Mouse (Mus musculus) 3T3-L1 (cell line): ENCODE results near the gene P2ry13.

ENCODE experiments used
- DNase-seq: peaks from one replicate; pipeline ENCODE4 v3.0.0-alpha.2; 2015; ENCODE audit warnings: low read depth, low spot score

P2ry13 gene

DNA sequence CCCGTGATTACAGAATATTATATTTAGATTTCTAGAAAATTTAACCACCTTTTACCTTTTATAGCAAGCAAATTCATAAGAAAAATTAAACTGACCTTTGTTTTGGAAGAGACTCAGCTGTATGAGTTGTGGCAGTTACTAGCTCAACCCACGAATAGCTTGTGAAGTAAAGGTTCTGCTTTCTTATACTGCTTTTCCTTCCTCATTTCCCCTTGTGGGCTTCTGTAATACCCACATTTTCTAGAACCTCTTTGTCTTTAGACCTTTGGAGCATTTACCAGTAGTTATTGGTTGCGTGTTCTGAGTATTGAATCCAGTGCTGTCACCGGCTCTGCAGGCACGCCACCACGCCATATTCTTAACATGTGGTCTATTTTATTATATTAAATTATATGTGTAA lies at the start of gene P2ry13:
Gene P2ry13, minus strand, starts transcription at position 156 of the 400 bp plus-strand sequence.
- DNase-seq: no peak

DNA sequence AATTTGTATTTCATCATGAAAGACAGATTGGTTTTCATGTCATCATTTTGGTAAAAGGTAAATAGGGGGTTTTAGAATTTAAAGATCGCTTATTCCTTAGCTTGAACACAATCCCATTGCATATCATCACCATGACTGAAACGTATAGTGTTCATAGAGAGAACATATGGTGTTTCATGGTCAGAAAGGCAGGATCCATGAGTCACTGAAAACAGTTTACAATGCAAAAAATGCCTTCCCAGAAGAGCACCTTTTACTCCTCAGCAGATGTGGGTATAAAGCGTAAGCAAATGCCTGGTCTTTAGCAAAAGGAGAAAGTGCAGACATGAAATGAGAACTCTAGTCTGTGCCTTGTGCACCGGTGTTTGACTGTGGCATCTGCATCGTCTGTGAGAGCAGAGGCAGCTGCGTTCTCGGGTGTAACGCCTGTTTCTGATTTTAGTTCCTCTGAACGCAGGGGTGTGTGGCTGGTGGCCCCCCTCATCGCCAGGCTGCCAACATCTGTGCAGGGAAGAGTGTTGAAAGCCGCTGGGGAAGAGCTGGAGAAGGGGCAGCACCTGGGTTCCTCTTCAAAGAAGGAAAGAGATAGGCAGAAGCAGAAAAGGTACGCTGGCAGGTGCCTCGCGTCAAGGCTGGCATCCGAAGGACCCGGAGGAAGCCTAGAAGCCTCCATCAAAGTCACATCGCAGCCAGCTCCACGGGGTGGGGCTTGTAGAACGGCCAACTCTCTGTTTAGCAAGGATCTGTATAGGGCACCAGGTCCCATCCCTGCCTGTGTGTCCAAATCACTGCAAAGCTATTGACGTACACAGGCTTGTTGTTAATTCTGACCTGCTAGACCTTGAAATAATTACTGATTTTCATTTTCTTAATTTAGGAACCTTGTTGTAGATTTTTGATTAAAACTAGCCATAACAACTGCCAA lies 47.3 kb upstream of the P2ry13 start:
- peak; percentile 27 for DNase-seq

DNA sequence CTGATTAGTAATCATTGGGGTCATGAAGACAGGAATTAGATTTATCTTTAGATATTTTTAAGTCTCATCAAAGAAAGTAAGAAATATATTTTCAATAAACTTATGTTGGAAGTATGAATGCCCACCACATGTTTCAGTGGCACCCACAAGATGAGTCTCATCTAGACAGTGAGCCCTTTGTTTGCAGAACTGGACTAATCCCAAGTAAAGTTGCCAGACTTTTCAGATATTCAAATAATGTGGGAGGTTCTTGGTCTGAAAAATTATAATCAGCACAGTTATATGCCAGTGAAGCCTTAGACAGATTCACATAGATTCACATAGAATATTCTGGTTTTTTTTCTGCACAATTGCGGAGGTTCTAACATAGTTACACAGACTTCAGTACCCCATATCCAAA lies 39.8 kb upstream of the P2ry13 start:
- peak; percentile 28 for DNase-seq

DNA sequence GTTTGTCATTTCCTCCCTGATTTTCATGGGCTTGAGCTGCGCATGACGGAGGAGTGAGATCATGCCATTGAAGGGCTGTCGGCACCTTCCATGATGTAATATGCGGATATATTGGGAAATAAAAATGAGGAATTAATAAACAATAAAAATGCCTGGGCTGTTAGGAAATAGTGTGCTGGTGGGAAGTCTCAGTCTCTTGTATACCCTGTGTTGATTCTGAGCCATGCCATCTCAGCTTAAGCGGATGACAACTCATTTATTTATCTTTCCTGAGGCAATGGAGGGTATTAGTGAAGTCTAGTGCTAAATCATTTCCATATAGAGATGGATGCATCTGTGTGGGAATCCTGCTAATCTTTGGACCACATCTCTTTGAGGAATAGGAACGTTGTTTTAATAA lies 37.3 kb upstream of the P2ry13 start:
- DNase-seq: peak; percentile 23

DNA sequence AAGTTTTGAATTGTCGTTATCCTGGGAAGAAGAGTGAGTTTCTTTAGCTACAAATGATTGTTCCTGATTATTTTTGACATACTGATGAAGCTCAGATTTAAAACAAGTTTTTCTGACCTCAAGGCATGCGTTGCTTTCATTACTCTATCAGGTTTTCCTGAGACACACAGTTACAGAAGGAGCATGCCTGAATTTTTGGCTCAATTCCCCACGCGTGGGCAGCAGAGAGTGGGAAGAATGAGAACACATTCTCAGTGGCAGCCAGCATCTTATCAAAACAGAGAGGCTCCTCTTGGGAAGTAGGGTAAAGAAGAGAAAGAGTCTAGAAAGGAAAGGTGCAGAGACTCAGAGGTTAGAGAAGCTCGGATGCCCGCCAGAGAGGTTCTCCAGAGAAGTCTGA lies 32.7 kb upstream of the P2ry13 start:
- peak; percentile 53 for DNase-seq

DNA sequence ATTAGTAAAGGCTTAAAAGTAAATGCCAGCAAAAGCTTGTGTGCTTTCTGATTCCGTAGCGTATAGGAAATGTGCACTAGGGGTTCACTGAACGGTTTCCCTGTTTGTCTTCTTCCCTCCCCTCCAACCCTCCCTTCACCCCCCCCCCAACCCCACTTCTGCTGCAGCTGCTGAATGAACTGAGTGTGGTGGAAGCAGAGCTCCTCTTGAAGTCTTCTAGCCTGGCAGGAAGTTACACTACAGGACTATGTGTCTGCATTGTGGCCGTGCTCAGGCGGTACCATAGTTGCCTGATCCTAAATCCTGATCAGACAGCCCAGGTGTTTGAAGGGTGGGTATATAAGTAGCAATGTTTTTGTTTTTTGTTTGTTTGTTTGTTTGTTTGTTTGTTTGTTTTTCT lies 24.2 kb upstream of the P2ry13 start:
- DNase-seq: no peak

DNA sequence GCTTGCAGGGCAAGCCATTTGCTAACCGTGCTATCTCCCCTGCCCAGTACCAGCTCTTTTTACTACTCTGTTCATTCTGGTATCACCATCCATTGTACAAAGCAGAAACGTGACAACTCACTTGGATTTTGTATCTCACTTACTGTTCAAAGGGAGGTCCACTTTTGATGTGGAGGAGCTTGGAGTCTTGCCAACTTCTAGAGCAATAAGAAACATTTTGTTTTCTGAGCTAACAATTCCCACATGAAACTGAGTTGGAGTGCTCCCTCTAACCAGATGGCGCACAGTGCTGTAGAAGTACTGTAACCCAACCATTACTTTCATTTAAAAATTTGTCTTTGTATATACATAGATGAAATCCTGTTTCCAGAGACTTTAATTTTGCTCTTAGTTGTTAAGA lies 20.2 kb upstream of the P2ry13 start:
- DNase-seq: no peak

DNA sequence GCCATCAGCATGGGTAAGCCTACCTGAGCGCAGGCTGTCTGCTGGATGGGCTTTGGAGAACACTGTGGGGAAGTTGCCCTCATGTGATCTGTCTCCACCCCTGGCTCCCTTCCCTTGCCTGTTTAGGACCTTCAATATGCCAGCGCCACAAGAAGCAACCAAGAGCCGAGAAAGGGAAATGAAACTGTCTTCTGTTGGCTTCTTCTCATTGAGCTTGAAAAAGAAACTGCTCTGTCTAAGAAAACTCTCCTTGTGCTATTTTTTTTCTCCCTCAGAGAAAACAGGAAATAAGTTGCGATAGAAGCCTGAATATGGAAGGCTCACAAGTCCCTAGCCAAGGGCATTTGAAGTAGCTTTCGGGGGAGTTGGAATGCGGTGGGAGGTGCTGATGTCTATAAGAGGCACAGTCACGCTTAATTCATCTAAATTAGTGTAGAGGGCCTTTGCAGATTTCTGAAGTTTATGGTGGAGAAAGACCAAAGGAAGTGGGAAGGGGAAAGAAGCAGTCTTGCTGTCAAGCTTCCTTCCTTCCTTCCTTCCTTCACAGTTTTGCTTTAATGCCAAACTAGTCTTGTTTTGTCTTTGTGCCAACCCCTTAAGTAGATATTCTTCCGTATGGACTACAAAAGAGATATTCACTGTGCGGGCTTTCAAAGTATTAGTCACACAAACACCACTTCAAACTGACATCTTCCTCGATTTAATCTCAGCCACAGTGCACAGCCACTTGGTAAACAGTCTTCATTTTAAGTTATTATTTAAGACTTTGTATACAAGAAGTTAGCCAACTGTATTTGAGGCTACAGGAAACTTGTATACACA lies 18.3 kb upstream of the P2ry13 start:
- peak; percentile 19 for DNase-seq

DNA sequence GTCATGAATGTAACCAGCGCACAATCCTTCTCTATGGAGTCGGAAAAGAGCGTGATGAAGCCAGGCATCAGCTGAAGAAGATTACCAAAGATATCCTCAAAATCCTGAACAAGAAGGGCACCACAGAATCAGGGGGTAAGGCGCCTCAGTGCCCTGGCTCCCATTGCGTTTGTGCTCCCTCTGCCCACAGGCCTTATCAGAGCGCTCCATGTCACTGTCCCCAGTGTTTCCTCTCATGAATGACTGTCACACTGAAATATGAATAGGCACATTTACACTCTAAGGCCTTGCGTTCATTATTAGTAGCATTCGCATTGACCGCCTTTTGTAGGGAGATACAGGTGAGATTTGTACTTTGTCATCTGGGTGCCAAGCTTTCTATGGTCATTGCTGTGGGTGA lies 17.0 kb upstream of the P2ry13 start:
- no peak for DNase-seq

DNA sequence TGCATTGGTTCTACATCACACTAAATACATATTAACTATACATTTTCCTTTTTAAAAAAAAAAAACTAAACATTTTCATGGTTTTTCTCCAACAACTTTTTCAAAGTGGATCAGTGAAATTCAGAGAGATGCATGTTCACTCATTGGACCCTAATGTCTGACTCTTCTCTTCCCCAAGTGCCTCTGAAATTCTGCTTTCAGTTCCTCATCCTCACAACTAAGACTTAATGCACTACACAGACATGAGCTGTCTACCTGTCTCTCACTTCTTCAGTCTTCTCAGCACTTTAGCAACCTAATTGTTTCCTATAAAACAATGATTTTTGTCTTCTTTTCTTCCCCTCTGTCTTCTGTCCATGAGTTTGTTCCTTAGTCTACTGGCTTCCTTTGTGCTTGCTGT lies 14.7 kb upstream of the P2ry13 start:
- DNase-seq: no peak

DNA sequence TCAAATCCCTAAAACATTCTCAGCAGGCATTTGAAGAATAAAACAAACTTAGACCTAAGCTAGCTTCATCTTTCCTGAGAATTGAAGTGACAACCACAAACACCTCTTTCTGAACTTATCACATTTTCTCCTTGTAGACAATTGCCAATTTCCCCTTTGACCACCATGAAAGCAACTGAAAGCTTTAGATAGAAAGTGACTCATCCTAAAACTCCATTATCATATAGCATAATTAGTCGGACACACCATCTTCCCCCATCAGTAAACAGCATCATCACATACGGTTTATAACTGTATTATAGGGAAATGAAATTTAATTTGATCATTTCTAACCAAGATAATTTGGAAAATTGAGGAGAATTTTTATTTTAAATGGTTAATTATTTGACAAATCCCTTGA lies 11.6 kb upstream of the P2ry13 start:
- no peak for DNase-seq

DNA sequence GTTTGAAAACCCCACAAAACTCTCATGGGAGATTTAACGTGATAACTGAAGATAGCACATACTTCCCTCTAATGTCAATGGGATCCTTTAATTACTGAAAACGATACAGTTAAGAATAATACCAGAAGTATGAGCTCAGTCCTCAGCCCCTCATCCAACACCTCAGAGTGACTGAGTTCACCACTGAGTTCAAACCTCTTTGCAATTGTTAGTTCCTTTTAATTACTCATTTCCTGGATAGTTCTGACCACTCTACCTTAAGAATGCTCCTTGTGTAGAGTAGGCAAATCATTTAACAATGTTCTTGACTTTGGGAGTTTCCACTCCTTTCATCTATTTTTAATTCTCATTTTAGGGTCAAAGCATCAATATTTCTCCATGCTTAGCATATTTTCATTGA lies 8.6 kb upstream of the P2ry13 start:
- DNase-seq: no peak

DNA sequence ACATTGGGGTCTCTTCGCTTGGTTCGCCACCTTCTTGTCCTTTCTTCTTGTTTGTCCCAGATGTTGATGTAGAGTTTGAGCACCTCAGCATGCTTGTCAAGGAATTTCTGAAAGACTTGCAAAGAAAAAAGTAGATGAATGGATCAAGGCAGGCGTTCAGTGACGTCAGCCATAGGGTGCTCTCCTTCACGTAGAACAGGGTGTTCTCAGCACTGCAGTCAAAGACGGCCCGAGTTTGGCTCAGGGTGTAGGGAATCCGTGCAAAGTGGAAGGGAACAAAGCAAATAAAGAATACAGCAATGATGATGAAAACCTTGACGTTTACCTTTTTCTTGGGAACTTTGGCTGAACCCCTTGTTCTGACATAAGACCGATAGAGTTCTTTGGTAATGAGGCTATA lies 6.5 kb upstream of the P2ry13 start:
- no peak for DNase-seq

DNA sequence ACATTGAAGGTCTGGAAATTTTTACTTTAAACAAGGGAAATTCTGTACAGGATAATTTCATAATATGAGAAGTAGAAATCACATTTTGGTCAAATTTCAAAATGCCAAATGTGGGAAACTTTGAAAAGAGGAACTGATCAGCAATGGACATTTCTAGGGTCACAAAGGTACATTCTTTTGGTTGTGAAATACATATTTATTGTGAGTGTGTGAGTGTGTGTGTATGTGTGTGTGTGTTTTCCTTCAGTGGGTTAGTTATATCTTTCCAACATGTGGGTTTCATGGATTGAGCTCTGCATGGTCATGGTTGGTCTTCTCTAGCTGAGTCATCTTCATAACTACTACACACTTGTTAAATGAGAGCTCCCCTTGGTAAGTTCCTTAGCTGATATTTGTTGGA lies 1.7 kb upstream of the P2ry13 start:
- DNase-seq: no peak

DNA sequence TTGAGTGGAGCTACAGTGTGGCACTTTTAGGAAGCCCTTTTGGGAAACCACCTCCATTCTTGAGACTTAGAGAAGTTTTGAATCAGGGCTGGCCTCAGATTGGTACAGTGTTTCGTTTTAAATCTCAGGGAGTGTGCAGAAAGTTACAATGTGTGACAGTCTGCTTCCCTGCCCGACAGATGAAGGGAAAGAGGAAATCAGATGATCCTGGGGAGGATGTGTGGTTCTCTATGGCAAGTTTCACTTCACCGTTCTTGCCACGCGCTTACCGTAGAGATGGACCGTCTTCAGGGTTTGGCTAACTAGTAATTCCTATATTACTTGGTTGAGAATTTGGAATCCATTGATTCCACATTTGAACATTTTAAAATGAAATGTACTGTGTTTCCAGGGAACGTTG lies 1.1 kb upstream of the P2ry13 start:
- DNase-seq: no peak

DNA sequence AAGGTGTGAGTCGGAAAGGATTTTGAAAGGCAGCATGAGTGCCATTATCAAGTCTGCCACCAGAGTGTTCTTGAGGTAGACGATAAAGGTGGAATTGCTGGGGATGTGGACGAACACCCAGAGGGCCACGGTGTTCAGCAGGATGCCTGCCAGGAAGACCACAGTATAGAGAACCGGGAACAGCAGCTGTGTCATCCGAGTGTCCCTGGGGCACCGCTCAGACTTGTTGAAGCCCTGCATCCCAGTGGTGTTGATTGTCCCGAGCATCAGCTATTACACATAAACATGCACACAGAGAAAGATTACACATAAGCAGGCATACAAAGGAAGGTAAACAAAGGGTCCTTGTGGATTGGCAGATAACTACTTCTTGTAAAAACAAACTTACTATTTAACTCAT lies 593 bp downstream of the P2ry13 start:
- no peak for DNase-seq

DNA sequence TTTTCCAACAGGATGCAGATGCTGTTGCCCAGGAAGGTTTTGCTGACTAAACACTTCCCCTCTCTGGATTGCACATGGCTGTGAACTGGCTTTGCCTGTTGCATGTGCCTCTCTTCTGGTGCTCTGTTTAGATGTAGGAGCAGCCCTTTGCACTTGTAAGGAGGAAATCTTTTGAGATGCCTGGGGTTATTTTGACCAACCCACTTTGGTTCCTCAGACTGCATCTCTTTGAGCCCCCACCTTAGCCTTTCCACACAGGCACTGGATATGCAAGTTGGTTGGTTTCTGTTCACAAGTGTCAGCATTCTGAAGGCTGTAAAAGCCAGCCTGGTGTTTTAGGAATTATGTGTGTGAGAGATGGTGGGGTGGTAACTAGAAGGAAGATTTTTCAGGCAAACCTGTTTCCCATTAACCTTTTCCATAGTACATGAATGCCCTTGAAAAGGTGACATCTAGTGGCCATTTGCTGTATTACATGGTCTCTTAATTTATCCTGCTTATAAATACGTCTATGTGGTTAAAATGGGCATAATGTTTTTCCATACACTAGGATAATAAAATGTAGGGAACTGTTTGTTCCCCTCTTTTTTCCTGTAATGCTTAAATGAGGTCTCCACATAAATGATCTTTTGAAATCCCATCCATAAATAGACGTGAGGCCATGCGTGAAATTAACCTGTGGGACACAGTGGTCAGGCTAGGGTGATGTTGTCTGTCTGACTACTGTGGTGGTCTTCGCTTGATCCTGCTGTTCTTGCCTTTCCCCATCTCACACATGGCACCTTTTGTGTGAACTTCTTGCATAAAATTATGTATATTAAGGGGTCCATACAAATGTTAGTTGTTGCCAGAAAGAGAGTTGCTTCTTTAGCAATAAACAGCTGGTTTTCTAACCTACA lies 1.8 kb downstream of the P2ry13 start:
- peak; percentile 94 for DNase-seq

DNA sequence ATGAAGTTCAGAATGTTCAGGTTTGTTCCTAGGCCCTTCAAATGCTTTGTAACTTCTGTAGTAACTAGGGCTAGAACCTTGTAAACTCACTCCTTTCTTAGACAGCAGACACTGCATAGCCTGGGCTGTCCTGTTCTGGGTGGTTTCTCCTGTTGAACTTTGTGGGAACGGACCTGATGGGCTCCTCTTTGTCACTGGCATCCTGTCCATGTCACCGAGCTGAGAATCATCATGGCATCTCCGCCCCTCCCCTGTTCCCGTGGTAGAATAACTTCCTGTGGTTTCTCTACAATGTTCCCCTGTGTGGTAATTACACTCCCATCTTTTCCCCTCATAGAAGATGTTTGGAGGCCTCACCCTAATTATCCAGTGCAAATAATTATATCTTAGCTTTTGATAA lies 4.7 kb downstream of the P2ry13 start:
- no peak for DNase-seq

DNA sequence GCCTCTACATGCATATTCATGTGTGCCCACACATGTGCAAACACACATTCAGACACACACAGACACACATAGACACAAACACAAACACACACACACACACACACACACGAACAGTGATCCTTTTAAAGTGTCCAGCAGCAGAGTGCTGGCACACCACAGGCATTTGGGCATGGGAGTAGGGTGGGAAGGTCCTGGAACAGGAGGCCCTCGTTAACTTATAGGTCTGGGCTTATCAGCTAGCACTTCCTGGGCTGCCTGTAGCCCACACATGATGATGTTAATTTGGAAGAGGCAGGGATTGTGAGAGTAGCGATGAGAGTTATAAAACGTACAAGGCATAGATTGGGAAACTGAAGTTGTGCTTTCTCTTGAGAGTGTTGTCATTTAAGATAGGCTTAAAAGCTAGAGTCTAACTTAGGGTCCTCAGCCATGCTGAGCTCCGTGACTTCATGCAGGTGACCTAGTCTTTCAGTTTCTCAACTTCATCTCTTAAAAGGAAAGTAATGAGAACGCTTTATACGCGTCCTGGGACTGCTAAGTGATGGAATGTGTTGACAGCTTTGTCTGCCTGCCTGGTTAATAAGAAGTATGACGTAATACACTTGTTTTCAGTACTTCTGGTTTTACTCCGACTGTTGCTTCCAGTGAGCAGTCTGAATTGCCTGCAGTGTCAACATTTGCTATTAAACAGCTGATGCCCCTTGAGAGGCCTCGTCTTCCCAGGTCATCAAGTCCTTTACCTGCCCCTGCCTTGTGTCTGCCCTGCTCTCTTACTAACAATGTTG lies 5.8 kb downstream of the P2ry13 start:
- DNase-seq: peak; percentile 63

DNA sequence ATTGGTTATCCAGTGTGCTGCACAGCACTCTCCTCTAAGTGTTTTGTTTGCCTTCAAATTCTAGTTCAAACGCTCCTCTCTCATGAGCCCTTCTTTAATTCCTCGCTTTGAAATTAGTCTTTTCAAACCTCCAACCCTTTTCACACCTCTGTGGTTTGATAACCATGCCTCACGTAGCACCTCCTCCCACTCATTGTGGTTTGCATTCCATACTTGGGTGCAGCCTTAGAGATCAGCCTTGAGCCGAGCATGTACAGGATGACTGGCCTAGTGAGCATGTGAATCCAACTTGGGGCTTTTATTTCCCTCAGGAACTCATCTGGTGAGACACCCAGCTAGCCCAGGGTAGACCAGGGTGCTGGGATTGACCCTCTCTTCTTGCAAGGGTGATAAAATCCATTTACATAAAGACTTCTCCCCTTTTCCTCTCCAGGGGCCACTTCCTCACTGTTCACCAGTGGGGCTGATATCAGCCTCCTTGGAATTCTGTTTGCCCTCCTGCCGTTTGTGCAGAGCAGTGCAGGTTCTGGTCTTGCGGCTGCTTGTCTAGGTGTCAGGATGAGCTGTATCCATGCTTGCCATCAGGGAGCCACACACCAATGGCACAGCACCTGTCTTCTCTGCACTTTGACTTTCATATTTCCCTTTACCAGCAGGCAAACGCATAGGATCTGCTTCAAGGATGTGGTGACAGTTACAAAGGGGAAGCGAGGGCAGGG lies 6.7 kb downstream of the P2ry13 start:
- peak; percentile 70 for DNase-seq
